Mouse (Mus musculus) Patski (cell line): Measurements from ENCODE around the gene Stxbp6. TPM values are rescaled to one million over a fixed set of nuclear protein-coding genes. Genes with fewer than 3 reads are reported as not detected.
"Not testable (repeated sequence)": the region's sequence is repeated elsewhere in the genome, so short reads cannot be mapped to it uniquely, and the experiment has no call there.

Experiments used
- ATAC-seq: fragments of 100-300 bp; one replicate; pipeline ENCODE4 v1.8.0; 2021
- CTCF ChIA-PET: fragments of 350-600 bp; sonication (Branson Sonifier 250); formaldehyde crosslinking; loops from one replicate; lab custom pipeline; 2022; ENCODE audit warnings: inconsistent platforms; lab: Charles Lee
- POLR2A ChIA-PET: fragments of 350-600 bp; sonication (Branson Sonifier 250); formaldehyde crosslinking; loops from one replicate; lab custom pipeline; 2022; ENCODE audit warnings: antibody characterized with exemption, inconsistent platforms; lab: Charles Lee
- DNase-seq: peaks from one replicate; pipeline ENCODE4 v3.0.0-alpha.2; 2011; ENCODE audit warnings: low read depth, low spot score
- H3K27me3 ChIP-seq: fragments of 371-371 bp; one replicate; pipeline ENCODE4 v1.5.1; 2021
- CTCF ChIP-seq: fragments of 100-300 bp; IDR thresholded peaks from one replicate; pipeline ENCODE4 v1.5.1; 2021
- in situ Hi-C: fragments of 300-500 bp; cut with MboI; formaldehyde crosslinking; loops from 3 replicates; pipeline ENCODE4 v1.11.1; 2018; ENCODE audit warnings: low pct_unique_long_range_greater_than_20kb, mixed read lengths
- polyA plus RNA-seq: library from polyadenylated mRNA; unstranded; gene quantifications from one replicate; pipeline ENCODE4 v1.2.3, GENCODE M21; 2021

Stxbp6 gene
- 29.8 TPM for polyA plus RNA-seq

GRCm38 (mm10) chr12:45074611-45075342 lies at the start of gene Stxbp6:
Stxbp6 (minus strand) TSS chr12:45074709.
- peak; percentile 82 for ATAC-seq
- POLR2A ChIA-PET: interaction anchor here (1.1 to 1.5 kb wide), 4 partner anchors 21 to 212 kb away, joined by 3 to 5 read pairs (median 3); no protein-coding TSS in a partner anchor
- in situ Hi-C loops: loop anchor here (5.0 kb wide), 2 partner anchors 88 to 212 kb away; no protein-coding TSS in a partner anchor

GRCm38 (mm10) chr12:45102954-45103353 lies 28.4 kb upstream of the Stxbp6 start:
- H3K27me3 ChIP-seq, in situ Hi-C loops, DNase-seq, POLR2A ChIA-PET, ATAC-seq: not testable (repeated sequence)
- CTCF ChIA-PET: interaction anchor here (1.4 to 2.1 kb wide), 2 partner anchors 9 to 28 kb away, joined by 3 to 4 read pairs; no protein-coding TSS in a partner anchor

More at GRCm38 (mm10) chr12:45074611-45075342, at the start of gene Stxbp6:
- TF ChIP-seq CTCF: no peak
- DNase-seq: peak; percentile 91
- H3K27me3 ChIP-seq: no peaks in the 10 kb centered on the region
- CTCF ChIA-PET: interaction anchor here (0.9 to 1.3 kb wide), 3 partner anchors 32 to 98 kb away, joined by 3 read pairs; no protein-coding TSS in a partner anchor

GRCm38 (mm10) chr12:45093732-45094131 lies 19.2 kb upstream of the Stxbp6 start:
- H3K27me3 ChIP-seq: no peaks in the 10 kb centered on the region
- no peak for TF ChIP-seq CTCF
- POLR2A ChIA-PET: no interaction called here
- DNase-seq: no peak
- in situ Hi-C loops: no loop called here
- ATAC-seq: no peak
- CTCF ChIA-PET: interaction anchor here (1.0 kb wide), 1 partner anchor 10 kb away, joined by 4 read pairs; no protein-coding TSS in a partner anchor

- POLR2A ChIA-PET: no interaction called here
- ATAC-seq: no peak
- DNase-seq: no peak
- in situ Hi-C loops: no loop called here
- no peak for TF ChIP-seq CTCF
- CTCF ChIA-PET: no interaction called here
- H3K27me3 ChIP-seq: no peaks in the 10 kb centered on the region
Observed at GRCm38 (mm10) chr12:45092444-45092843, 17.9 kb upstream of the Stxbp6 start.

- in situ Hi-C loops: no loop called here
- no peak for ATAC-seq
Observed at GRCm38 (mm10) chr12:45083145-45083475, 8.6 kb upstream of the Stxbp6 start.

GRCm38 (mm10) chr12:45082379-45083144 lies 8.1 kb upstream of the Stxbp6 start:
- ChIA-PET CTCF (no interaction called here), POLR2A (interaction anchor here (0.6 kb wide), 1 partner anchor 449 kb away, joined by 3 read pairs; no protein-coding TSS in a partner anchor)
- no peak for DNase-seq
- no peak for TF ChIP-seq CTCF
- in situ Hi-C loops: no loop called here
- H3K27me3 ChIP-seq: no peaks in the 10 kb centered on the region
- ATAC-seq: no peak

More at GRCm38 (mm10) chr12:45083145-45083475, 8.6 kb upstream of the Stxbp6 start:
- POLR2A ChIA-PET: no interaction called here
- TF ChIP-seq CTCF: no peak
- DNase-seq: no peak
- CTCF ChIA-PET: no interaction called here
- H3K27me3 ChIP-seq: no peaks in the 10 kb centered on the region

- ChIA-PET CTCF (no interaction called here), POLR2A (no interaction called here)
- TF ChIP-seq CTCF: no peak
- in situ Hi-C loops: no loop called here
- H3K27me3 ChIP-seq: no peaks in the 10 kb centered on the region
- DNase-seq (no peak), ATAC-seq (no peak)
Observed at GRCm38 (mm10) chr12:45081617-45082016, 7.1 kb upstream of the Stxbp6 start.

- ChIA-PET POLR2A (interaction anchor here (1.1 kb wide), 1 partner anchor 16 kb away, joined by 3 read pairs; no protein-coding TSS in a partner anchor), CTCF (no interaction called here)
- in situ Hi-C loops: no loop called here
- ATAC-seq: peak; percentile 31
- no peak for TF ChIP-seq CTCF
- no peaks in the 10 kb centered on the region for H3K27me3 ChIP-seq
- DNase-seq: no peak
Observed at GRCm38 (mm10) chr12:45080753-45081122, 6.2 kb upstream of the Stxbp6 start.

- no peak for TF ChIP-seq CTCF
- no peaks in the 10 kb centered on the region for H3K27me3 ChIP-seq
- POLR2A ChIA-PET: interaction anchor here (1.1 kb wide), 1 partner anchor 15 kb away, joined by 3 read pairs; no protein-coding TSS in a partner anchor
- in situ Hi-C loops: no loop called here
- CTCF ChIA-PET: no interaction called here
- DNase-seq (no peak), ATAC-seq (no peak)
Observed at GRCm38 (mm10) chr12:45080036-45080752, 5.7 kb upstream of the Stxbp6 start.

- no peaks in the 10 kb centered on the region for H3K27me3 ChIP-seq
- in situ Hi-C loops: loop anchor here (5.0 kb wide), 1 partner anchor 87 kb away; no protein-coding TSS in a partner anchor
- ATAC-seq: no peak
- DNase-seq: no peak
- TF ChIP-seq CTCF: no peak
- ChIA-PET POLR2A (interaction anchor here (1.3 kb wide), 1 partner anchor 22 kb away, joined by 3 read pairs; no protein-coding TSS in a partner anchor), CTCF (interaction anchor here (0.9 to 1.3 kb wide), 3 partner anchors 33 to 97 kb away, joined by 3 read pairs; no protein-coding TSS in a partner anchor)
Observed at GRCm38 (mm10) chr12:45075631-45076030, 1.1 kb upstream of the Stxbp6 start.
